Mouse (Mus musculus) thymus, postnatal 10 days (tissue): Measurements from ENCODE around the gene Lpo.

Experiments used
- DNase-seq, 2 experiments: peaks; one replicate each; pipeline ENCODE4 v3.0.0; 2021; ENCODE audit warnings: low spot score in 2 of 2

Lpo gene

GRCm38 (mm10) chr11:87758957-87759608 lies 69.0 kb downstream of the Lpo start:
- peak in 1 of 2 experiments; percentile 33 for DNase-seq

- peak; percentile 34 to 54 for DNase-seq
Measured at GRCm38 (mm10) chr11:87758161-87758911, 69.8 kb downstream of the Lpo start.

DNA sequence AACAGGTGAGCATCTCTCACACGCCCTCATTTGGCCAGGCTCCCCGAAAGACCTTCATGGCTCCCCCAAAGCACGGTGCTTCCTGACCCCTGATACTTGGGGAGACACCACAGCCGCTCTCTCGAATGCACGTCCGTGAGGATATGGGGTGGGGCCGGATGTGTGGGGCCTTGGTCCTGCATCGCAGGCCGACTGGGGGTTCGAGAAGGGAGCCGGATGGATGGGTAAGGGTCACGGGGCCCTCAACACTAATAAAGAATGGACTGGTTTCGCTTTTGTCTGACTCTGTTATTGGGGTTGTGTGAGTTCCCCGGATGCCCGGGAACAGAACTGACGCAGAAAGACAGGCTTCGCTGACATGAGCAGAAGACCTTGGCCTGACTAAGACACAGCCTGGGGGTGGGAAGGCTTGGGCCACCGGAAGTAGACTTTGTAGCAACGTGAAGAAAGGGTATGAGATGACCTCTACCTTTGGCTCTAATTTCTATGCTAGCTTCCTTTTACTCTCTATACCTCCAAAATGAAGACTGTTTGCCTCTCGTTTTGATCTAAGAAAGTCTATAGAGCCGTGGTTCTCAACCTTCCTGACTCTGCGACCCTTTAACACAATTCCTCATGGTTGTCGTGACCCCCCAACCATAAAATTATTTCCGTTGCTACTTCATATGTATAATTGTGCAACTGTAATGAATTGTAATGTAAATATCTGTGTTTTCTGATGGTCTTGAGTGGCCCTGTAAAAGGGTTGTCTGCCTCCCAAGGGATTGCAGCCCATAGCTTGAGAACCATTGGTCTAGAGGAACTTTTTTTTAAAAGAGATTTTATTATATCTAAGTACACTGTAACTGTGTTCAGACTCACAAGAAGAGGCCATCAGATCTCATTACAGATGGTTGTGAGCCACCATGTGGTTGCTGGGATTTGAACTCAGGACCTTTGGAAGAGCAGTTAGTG lies 70.8 kb downstream of the Lpo start:
- peak; percentile 53 to 60 for DNase-seq
